Mouse (Mus musculus): ENCODE data around the gene Eef2.
A peak's percentile ranks its signal among the peaks of the same experiment; 100 is the strongest.
"Not testable (repeated sequence)": the region's sequence is repeated elsewhere in the genome, so short reads cannot be mapped to it uniquely, and the experiment has no call there.

Gene Eef2

DNA sequence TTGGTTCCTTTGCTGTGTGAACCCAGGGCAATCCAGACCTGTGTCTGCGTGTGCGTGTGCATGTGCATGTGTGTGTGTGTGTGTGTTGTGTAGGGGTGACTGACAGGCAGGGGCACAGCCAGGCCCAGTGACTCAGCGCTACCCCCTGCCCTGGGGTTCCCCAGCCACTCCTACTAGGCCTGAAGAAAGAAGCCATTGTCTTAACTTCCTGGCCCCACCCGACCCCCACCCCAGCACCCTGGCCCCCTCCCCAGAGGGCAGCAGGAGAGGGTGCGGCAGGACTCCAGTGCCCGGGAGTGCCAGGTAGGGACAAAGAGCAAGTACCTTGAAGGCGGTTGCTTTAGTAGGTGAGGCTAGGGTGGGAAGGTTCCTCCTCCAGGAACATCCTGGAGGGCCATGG, 30.7 kb upstream of the Eef2 start:
- DNase-seq (ENCODE audit: low spot score in 2 of 2): no peak

DNA sequence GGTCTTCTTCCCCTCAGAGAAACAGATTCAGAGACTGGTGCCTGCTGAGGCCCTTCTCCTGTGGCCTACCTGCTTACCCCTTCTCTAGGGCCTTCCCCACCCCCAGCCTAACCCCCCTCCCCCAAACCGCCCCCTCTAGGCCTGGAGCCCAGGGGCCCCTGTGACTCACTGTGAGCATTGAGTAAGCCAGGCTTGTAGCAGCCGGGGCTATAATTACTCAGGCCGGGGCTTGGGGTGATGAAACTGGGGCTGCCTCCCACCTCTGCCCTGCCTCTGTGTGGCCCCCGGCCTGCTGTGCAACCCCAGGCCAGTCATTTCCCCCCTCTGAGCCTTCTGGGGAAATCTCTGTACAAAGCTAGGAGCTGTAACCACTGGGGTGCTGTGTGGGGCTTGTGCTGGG, 30.1 kb upstream of the Eef2 start:
- no peak for DNase-seq (ENCODE audit: low spot score in 2 of 2)

DNA sequence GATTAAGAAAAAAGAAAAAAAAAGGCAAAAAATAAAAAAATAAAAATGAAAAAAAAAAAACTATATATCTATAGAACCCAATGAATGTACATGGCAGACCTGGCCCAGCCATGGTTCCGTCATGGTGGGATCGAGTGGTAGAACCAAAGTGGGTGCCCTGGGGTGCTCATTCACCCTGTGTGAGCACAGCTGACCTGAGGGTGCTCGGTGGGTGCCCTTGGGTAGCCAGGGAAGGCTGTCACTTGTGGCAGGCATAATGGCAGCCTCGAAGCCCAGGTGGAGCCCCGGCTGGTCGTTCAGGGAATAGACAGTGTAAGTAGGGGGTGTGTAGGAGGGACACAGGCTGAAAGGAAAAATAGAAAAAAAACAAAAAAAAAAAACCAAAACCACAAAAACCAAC, 25.2 kb upstream of the Eef2 start:
- no peak for DNase-seq (ENCODE audit: low spot score in 2 of 2)

DNA sequence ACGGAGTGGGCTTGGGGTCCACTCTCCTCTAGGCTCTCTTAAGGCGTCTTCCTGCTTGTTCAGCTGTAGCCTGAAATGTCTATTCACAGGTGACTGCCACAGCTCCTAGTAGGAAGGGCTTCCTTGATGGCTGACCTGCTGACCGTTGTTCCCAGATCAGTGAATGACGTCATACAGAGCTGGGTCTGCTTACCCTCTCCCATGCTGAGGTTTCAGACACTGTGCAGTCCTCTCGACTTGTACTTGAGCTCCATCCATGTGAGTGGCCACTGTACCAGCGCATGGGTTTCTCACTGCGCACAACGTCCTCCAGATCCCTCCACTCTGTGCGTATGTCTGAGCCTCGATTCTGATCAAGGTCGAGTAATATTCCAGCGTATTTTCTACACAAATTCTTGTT, 23.8 kb upstream of the Eef2 start:
- no peak for DNase-seq (ENCODE audit: low spot score in 2 of 2)

DNA sequence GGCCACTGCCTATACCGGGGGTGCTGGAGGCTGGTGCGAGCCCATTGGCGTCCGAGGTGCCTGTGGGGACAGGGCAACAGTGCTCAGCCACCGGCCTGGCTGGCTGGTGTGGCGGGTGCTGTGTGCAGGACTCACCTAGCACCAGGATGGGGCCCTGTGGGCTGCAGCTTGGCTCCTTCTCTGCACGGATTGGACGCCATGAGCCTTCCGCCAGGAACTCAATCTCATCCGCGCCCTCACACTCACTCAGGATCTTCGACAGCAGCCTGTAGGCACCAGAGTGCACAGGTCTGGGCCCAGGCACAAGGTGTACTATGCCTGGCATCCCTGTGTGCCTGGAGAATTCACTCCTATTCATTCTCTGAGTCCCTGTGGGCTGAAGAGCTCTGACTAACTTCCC, 22.1 kb upstream of the Eef2 start:
- DNase-seq (ENCODE audit: low spot score in 2 of 2): no peak

DNA sequence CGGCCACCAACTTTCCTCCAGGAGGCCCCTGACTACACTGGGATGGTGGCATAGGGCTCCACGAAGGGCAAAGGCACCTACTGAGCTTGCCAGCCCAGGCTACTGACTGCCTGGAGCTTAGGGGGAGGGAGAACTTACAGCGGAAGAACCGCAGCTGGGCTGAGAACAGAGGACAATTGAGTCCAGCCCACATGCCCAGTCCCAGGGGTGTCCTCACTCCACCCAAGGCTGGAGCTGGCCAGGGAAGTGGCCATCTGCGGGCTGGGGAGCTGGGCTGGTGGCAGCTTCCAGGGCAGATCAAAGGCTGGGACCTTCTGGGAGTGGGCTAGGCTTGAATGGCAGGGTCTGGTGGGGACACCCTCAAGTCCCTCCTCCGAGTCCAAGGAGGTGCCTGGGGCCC, 21.7 kb upstream of the Eef2 start:
- no peak for DNase-seq (ENCODE audit: low spot score in 2 of 2)

DNA sequence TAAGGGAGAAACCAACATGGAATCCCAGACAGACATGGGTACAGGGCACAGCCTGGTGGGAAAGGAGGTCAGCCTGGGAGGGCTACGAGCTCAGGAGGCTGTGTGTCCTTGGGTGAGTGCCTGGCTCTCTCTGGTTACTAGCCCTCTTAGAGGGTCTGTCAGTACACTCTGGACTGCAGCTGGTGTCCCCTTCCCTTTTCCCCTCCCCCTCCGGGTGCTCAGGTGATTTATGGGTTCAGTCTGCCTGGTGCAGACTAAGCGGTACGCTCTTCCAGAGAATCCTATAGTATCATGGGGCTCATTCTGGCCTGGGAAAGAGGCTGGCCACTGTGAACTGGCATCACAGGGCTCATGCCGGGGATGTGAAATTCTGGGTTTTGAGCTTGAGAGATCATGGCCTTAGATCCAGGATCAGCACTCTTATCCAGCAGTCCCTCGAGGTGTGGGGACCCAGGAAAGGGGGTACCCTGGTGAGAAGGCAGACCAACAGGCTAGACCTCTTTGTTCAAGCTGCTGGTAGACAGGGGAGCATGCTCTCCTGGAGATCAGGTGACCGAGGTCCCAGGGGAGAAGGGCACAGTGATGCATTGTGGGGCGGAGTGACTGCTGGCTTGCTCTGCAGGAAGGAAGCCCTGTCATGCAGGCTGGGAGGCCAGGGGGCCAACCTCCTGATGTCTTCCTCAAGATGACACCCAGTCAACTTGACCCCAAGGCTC, 14.7 kb upstream of the Eef2 start:
- DNase-seq (ENCODE audit: low spot score in 2 of 2): peak; percentile 92 to 93

DNA sequence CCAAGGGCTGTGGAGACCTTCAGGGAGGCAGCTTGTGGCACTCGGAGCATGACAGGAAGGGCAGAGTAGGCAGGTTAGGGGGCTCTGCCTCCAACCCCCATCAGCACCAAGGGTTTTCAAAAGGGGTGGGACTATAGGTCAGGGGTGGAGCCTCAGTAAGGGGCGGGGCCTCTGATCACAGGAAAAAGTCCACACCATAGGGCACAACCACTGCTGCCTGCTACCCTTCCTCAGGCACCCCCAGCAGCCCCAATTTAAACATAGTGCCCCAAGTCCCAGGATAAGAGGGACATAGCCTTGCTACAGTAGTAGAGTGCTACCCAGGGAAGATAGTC, 14.1 kb upstream of the Eef2 start:
- DNase-seq (ENCODE audit: low spot score in 2 of 2): no peak

DNA sequence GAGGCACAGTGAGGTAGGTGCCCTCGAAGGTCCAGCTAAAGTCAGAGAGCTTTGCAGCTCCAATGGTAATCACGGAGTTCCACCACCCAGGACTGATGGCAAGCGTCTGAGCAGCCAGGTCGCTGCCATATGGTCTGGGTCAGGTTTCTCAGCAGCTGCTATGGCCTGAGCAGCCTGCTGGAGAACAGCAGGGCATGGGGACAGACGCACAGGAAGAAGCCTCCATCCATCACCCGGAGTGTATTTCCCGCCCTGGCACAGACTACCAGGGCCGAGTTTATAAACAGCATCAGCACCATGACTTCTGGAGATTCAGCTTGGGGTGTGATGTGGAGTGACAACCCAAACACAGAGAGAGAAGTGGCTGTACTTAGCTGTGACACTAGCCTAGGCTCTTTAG, 11.3 kb upstream of the Eef2 start:
- no peak for DNase-seq (ENCODE audit: low spot score in 2 of 2)

DNA sequence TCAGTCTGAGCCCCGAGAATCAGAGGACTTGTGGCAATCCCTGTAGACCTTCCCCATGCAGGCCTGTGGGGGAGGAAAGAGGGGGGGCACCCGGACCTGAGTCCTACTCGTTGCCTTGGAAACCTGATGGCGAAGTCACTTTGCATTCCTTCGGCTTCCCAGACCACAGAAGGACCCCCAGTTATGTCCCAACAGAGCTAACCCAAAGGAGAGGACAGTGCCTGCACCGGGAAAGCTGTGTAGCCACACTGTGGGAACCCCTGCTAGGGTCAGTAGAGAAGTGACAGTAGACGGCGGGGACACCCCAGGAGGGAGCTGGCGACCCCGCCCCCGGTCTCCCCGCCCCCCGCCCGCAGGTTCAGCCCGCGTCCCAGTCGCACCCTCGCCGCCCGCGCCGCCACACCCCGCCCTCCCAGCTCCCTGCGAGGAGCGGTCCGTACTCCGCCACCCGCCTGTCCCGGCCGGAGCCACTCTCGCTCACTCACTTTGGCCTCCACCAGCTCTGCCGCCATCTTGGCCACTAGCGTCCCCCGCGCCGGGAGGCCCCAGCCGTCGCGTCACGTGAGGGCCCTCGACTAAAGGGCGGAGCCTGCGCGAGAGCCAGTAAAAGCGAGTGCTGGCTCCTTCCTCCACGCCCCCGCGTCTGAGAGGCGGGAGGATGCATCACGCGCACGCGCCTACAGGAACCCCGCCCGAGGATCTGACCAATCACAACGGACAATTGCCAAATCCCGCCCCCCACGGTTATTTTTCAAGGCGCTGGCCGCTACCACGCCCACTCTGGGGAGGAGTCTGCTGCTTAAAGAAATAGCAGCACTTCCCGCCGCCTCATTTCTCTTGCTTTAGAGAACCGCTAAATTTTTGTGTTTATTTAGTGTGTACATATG, 9.0 kb upstream of the Eef2 start, which contains the start of gene Pias4:
Gene Pias4 (minus strand): TSS at position 724 of the 887 bp plus-strand sequence.
- peak; percentile 100 for DNase-seq (ENCODE audit: low spot score in 2 of 2)

DNA sequence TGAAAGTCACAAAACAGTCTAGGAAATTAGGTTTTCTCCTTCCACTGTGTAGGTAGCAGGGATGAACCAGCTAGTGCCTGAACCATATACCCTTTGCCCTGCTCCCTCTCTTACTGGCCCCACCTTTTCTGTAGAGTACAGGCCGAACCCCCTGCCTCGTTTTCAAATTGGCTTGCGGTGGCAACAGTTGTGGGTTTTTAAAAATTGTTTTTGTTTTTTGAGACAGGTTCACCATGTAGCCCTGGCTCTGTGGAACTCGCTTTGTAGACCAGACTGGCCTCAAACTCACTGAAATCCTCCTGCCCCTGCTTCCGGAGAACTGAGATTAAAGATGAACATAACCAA, 8.4 kb upstream of the Eef2 start:
- DNase-seq (ENCODE audit: low spot score in 2 of 2): no peak

DNA sequence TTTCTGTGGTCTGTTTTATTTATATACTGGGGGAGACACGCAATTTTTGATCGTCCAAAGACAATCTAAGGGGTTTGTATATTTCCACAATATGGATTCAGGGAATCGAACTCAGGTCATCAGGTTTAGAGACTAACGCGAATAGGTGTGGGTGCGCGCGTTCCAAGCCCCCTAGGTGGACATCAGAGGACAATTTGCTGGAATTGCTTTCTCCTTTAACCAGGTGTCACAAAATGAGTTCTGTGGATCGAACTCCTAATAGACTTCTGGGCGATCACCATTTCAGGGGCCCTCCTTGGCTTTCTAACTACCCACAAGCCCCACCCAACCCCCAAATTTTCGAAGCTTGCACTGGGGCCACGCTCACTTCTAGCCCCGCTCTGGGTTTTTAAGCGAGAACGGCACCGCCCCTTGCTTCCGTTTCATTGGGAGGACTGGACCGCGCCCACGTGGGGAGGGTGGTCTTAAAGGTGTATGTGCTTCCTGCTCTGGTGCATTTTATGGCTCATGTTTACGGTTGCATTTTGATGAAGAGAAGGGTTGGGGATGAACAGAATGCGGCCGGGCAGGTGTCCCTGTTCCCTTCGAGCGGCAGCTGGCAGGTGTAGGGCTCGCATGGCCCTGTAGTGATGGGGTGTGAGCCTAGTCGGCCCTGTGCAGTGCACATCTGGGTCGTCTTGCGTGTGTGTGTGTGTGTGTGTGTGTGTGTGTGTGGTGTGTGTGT, 7.7 kb upstream of the Eef2 start:
- peak; percentile 94 to 96 for DNase-seq (ENCODE audit: low spot score in 2 of 2)

DNA sequence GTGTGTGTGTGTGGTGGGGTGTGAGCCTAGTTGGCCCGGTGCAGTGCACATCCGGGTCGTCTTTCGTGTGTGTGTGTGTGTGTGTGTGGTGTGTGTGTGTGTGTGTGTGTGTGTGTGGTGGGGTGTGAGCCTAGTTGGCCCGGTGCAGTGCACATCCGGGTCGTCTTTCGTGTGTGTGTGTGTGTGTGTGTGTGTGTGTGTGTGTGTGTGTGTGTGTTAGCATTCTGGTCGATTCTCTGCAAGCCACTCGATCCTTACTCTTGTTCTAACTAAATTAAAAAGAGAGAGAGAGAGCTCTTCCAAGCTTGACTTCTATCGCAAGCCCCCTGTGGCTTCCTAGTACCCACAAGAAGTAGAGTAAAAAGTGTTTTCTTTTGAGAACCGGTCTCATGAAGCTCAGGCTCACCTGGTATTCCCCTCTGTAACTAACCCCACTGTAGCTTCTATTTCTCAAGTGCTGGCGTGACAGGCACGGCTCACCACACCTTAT, 7.0 kb upstream of the Eef2 start:
- peak; percentile 56 to 71 for DNase-seq (ENCODE audit: low spot score in 2 of 2)

DNA sequence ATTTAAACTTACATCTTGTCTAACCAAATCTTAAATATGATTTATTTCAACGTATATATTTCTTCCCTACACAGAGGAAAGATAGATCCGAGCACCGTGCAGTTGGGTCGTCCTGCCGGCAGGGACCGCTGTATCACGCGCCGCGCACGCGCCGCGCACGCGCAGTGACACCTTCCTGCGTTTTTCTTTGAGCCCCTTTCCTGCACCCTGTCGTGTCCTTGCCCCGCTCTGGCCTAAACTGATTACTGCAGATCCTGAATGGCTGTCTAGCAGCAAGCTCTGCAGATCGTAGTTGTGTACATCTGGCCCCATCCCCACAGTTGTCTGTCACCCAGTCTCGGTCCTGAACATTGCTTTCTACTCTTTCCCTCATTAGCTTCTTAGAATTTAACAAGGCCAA, 3.3 kb upstream of the Eef2 start:
- peak; percentile 76 to 84 for DNase-seq (ENCODE audit: low spot score in 2 of 2)

DNA sequence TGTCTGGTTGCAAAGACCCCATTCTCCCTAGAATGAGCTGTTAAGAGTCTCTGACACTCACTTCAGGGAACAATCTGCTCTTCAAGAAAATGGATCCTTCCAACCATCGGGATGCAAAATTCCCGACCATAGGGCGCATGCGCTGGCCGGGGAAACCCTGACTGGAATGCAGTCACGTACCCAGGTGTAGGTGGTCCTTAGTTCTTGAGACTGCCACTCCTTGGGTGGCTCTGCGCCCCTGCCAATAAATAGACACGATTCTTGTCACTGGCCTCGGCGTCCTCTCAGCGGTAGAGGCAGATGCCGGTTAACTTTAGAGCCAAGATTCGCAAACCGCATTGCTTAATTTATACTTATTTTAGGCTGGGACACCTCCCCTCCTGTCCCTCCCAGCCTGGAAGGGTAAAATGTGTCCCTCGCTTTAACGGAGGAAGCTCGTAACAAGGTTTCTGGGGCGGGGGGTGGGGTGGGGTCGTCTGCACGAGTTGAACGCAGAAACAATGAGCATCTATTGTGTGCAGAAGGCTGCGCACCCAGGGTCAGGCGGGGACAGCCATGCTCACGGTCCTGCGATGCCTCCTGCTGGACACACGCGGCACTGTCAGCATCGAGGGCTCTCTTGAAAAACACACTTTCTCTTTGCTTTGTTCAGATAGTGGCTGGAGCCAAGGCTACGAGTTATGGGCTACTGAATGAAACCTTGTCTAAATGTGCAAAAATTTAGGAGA, 1.6 kb upstream of the Eef2 start:
- DNase-seq (ENCODE audit: low spot score in 2 of 2): peak; percentile 85 to 89

DNA sequence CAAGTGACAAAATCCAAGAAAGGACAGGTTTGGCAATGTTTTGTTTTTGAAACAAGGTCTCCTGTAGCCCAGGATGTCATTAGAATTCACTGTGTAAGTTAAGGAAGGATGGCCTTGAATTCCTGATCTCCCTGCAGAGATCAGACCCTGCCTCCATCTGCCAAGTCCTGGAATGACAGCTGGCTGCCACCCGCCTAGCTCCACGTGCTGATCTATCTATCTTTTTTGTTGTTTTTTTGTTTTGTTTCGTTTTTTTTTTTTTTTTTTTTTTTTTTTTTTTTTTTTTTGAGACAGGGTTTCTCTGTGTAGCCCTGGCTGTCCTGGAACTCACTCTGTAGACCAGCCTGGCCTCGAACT, 1.1 kb upstream of the Eef2 start:
- DNase-seq (ENCODE audit: low spot score in 2 of 2): not testable (repeated sequence)

DNA sequence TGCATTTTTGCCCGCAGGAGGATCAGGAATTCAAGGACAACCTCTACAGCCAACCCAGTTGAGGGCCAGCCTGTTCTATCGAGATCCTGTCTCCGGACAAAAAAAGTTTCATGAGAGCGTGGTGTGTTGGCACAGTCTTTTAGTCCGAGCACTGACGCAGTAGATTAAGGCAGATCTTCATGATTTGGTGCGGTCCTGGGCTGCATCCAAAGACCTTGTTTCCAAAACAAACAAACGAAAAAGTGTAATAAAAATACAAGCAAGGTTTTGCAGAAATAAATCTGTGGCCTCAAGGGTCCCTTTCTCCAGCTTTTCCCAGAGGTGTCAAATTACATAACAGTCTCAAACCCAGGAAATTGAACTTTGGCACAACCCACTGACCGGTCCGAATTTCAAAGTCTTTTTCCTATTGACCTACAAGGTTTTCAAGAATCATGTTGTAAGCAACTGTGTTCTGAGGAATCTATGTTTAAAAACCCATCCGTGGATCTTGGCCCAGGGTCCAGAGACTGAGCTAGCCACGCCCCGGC, 430 bp upstream of the Eef2 start:
- DNase-seq (ENCODE audit: low spot score in 2 of 2): no peak

DNA sequence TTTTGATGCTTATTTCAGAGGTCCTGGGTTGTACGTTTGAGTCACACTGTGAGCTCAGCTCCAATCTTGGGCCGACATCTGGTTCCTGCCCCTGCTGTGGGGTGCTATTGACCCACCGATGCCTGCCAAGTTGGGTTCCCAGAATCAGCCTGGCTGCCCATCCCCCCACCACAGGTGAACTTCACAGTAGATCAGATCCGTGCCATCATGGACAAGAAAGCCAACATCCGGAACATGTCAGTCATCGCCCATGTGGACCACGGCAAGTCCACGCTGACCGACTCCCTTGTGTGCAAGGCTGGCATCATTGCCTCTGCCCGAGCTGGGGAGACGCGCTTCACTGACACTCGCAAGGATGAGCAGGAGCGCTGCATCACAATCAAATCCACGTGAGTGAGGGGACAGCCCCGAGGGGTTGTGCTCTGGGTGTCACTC, 1.1 kb downstream of the Eef2 start:
- DNase-seq (ENCODE audit: low spot score in 2 of 2): no peak

DNA sequence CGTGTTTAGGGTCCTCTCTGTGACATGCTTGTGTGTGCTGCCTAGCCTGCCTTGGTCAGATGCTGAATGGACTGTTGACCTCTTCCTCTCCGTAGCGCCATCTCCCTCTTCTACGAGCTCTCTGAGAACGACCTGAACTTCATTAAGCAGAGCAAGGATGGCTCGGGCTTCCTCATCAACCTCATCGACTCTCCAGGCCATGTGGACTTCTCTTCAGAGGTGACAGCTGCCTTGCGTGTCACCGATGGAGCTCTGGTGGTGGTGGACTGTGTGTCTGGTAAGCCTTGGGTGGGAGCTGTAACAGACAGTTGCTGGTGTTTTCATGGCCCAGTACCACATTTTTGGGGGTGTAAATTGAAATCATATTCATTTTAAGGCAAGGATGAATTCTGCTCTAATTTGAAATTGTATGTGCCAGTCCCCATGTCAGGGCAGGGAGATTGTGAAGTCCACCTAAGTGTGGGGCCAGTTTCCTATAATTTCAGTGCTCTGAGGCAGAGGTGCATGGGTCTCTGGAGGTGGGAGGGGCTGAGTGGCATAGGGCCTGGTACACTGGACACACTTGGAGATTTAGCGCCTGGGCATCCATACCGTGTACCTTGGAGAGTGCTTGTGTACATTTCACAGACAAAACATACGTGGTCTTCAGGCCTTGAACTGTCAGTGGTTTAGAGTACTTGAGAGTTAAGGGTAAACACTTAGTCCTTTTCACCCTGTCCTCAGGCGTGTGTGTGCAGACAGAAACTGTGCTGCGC, 1.7 kb downstream of the Eef2 start:
- peak in 1 of 2 experiments; percentile 60 for DNase-seq (ENCODE audit: low spot score in 2 of 2)

DNA sequence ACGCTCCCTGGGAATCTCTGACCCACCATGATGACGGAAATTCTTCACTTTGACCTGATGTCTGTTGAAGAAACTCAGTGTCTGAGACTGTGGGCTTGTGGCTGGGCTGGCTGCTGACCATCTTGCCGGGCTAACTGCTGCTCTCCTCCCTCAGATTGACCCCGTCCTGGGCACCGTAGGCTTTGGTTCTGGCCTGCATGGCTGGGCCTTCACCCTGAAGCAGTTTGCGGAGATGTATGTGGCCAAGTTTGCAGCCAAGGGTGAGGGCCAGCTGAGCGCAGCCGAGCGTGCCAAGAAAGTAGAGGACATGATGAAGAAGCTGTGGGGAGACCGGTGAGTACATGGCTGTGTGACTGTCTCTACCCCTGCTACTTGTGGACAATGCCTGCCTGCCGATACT, 2.5 kb downstream of the Eef2 start:
- DNase-seq (ENCODE audit: low spot score in 2 of 2): no peak

Measured in spleen, postnatal 36 days (tissue).